Mouse (Mus musculus): ENCODE measurements around the gene Psmd11. TPM values are rescaled to one million over a fixed set of nuclear protein-coding genes. Genes with fewer than 3 reads are reported as not detected.

The Psmd11 gene
- polyA plus RNA-seq, 1 experiment from 2014 or later, result 383 TPM

DNA sequence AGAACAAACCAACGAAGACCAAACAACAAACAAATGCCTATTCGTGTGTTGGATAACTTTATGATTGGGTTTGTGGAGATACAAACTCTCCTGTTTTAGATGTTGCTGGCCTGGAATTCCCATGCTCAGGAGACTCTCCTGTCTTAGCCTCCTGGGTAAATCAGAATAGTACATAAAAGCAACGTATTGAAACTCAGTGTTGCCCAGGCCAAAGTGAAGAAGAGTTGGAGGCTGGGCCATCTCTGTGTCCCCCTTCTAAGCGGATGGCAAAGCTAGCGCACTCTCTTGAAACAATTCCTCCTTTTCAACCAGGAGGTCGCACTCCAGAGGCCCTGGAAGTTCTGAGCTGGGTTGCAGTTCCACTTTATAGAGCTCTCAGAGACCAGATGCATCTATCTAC, 74.9 kb downstream of the Psmd11 start:
- Histone ChIP-seq H3K4me3 (ENCODE audit: low read depth, low read length) (no peak overlapping the region), H3K4me2 (replicated peaks; ENCODE audit: low read depth, low read length) (no peak overlapping the region; the same call in 1 of the 2 replicates), H3K9me3 (ENCODE audit: control insufficient read depth, low read length) (no peaks in the 10 kb centered on the region), H3K36me3 (ENCODE audit: control insufficient read depth, insufficient read depth, low read length) (no peaks in the 10 kb centered on the region), H3K4me1 (replicated peaks; ENCODE audit: control insufficient read depth, insufficient read depth, low read length) (peaks cover 24% of the 10 kb centered on the region), H3K27me3 (ENCODE audit: control insufficient read depth, insufficient read depth, low read length) (no peaks in the 10 kb centered on the region), H3K9ac (ENCODE audit: low read depth, low read length) (peak overlapping the region; percentile 45; the same call in 1 of the 2 replicates), H3K27ac (ENCODE audit: low read depth, low read length) (peak overlapping the region; percentile 94)
- ATAC-seq (ENCODE audit: low FRiP score) (no peak), DNase-seq (ENCODE audit: low spot score) (no peak)
- 81% methylated on average over 6 of the region's 6 CpGs for WGBS

DNA sequence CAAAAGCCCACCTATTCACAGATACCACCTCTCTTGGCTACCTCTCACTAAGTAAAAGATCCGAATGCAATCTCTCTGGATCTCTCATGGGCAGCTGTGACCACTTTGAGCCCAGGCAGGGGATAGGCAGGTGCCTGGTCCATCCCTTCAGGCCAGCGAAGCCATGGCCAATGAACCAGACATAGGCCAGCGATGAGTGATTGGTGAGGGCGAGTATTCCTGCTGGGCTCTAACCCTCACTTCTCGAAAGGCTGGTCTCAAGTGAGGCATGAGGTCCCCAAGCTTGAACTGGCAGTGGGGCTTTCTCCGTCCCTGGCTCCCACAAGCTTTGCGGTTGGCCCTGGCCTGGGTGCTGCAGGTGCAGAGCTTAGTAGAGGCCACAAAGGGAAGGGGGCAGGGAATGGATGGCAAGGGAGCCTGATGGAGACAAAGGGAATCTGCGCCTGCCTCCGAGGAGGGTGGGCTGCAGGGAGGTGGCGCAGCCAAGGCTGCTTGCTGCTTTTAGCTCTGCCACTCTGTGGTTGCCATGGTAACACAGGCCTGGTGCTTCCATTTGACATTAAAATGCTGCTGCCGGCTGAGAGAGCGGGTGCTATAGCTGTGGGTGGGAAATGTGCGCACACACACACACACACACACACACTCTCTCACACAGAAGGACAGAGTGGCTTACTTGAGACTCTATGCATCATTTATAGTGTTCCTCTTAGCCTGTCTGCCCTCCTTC, 75.5 kb downstream of the Psmd11 start:
- Histone ChIP-seq H3K4me3 (ENCODE audit: low read depth, low read length) (no peak overlapping the region), H3K4me1 (replicated peaks; ENCODE audit: control insufficient read depth, insufficient read depth, low read length) (peaks cover 25% of the 10 kb centered on the region)

DNA sequence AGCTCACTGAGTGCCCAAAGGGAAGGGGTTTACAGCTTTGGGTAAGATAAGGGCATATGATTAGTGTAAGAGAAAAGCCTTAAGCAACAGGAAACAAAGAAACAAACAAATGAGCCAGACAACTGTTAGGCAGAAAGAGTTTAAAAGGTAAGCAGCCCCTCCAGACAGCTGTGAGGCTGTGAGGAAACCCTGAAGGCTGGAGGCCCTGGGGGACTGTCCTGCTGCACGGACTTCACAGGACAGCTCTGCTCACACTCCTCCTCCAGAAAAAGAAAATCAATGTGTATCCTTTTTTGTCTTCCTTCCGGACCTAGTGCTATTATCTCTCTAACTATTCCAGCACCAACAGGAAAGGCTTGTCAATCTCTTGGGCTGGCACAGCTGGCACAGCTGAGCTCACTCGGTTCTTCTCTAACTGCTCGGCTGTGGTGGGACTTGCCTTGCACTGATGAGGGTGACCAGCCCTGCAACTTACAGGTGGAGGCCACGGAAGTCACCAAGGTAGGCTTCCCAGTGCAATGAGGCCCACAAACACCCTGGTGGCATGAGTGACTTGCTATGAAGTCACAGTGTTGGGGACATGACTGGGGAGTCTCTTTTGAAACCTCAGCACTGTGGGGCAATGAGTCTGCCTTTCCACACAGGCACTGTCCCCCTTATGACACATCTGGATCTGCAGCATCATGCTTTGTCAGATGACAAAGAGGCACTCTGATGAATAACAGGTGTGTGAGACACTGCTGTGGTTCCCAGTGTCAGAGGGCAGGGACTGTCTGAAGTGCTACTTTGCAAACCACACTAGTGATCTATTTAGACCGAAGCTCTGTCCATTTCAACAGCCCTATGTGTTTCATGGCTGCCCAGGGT, 76.3 kb downstream of the Psmd11 start:
- DNase-seq (ENCODE audit: low spot score), result no peak

More for the DNA sequence above, 75.5 kb downstream of the Psmd11 start:
- peak overlapping the region; percentile 45 for H3K9ac ChIP-seq (ENCODE audit: low read depth, low read length)
- peak overlapping the region; percentile 94 for H3K27ac ChIP-seq (ENCODE audit: low read depth, low read length)
- WGBS, result 18% methylated on average over 13 of the region's 13 CpGs
- no peak overlapping the region; the same call in none of the 2 replicates for H3K4me2 ChIP-seq (replicated peaks; ENCODE audit: low read depth, low read length)
- no peaks in the 10 kb centered on the region for H3K9me3 ChIP-seq (ENCODE audit: control insufficient read depth, low read length)
- H3K36me3 ChIP-seq (ENCODE audit: control insufficient read depth, insufficient read depth, low read length), result no peaks in the 10 kb centered on the region
- DNase-seq (ENCODE audit: low spot score), result peak; percentile 88
- no peaks in the 10 kb centered on the region for H3K27me3 ChIP-seq (ENCODE audit: control insufficient read depth, insufficient read depth, low read length)
- peak; percentile 90 for ATAC-seq (ENCODE audit: low FRiP score)

DNA sequence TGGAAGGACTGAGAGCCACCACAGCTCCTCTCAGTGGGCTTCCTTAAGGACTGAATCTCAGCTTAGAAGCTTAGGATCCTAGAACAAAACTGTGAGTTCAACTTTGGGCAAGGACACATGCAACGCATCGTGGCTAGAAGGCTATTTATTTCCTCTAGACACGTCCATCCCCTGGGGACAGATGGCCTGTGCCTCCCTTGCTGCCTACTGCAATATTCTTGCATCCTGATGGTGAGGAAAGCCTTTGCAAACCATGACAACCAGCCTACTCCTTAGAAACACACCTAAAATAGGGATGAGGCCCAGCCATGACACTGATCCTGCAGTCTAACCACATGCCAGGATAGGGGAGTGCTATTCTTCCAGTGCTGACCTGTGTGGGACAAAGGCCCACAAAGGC, 77.2 kb downstream of the Psmd11 start:
- Histone ChIP-seq H3K27ac (ENCODE audit: low read depth, low read length) (0 out of 2 replicates have a peak overlapping the region, but pooled peaks have one; percentile 94), H3K9ac (ENCODE audit: low read depth, low read length) (no peak overlapping the region), H3K4me3 (ENCODE audit: low read depth, low read length) (no peak overlapping the region), H3K4me2 (replicated peaks; ENCODE audit: low read depth, low read length) (no peak overlapping the region), H3K27me3 (ENCODE audit: control insufficient read depth, insufficient read depth, low read length) (no peaks in the 10 kb centered on the region), H3K4me1 (replicated peaks; ENCODE audit: control insufficient read depth, insufficient read depth, low read length) (peaks cover 17% of the 10 kb centered on the region), H3K36me3 (ENCODE audit: control insufficient read depth, insufficient read depth, low read length) (no peaks in the 10 kb centered on the region), H3K9me3 (ENCODE audit: control insufficient read depth, low read length) (no peaks in the 10 kb centered on the region)
- no peak for DNase-seq (ENCODE audit: low spot score)
- 83% methylated on average over 3 of the region's 3 CpGs for WGBS
- ATAC-seq (ENCODE audit: low FRiP score), result no peak

More for the DNA sequence above, 76.3 kb downstream of the Psmd11 start:
- Histone ChIP-seq H3K4me3 (ENCODE audit: low read depth, low read length) (no peak overlapping the region), H3K4me1 (replicated peaks; ENCODE audit: control insufficient read depth, insufficient read depth, low read length) (peaks cover 19% of the 10 kb centered on the region), H3K9ac (ENCODE audit: low read depth, low read length) (peak overlapping the region; percentile 31), H3K9me3 (ENCODE audit: control insufficient read depth, low read length) (no peaks in the 10 kb centered on the region), H3K36me3 (ENCODE audit: control insufficient read depth, insufficient read depth, low read length) (no peaks in the 10 kb centered on the region), H3K27me3 (ENCODE audit: control insufficient read depth, insufficient read depth, low read length) (no peaks in the 10 kb centered on the region), H3K4me2 (replicated peaks; ENCODE audit: low read depth, low read length) (no peak overlapping the region), H3K27ac (ENCODE audit: low read depth, low read length) (peak overlapping the region; percentile 94)
- 39% methylated on average over 6 of the region's 6 CpGs for WGBS
- ATAC-seq (ENCODE audit: low FRiP score), result peak; percentile 51; the same call in 1 of the 2 replicates

DNA sequence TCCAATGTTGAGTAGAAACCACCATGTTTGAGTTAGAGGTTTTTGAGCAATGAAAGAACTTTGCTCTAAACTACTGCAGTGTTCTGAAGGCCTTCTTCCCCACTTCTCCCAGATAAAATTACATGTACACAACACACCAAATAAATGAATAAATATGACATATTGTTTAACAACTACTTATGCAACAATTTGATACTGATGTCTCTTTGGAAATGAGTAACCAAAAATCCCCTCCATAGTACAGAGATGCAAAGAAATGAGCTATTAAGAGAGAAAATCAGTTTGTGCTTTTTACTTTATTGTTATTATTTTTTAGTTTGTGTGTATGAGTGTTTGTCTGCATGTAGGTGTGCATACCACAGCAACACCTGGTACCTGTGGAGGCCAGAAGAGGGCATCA, 78.1 kb downstream of the Psmd11 start:
- no peaks in the 10 kb centered on the region for H3K36me3 ChIP-seq (ENCODE audit: control insufficient read depth, insufficient read depth, low read length)
- H3K9me3 ChIP-seq (ENCODE audit: control insufficient read depth, low read length), result no peaks in the 10 kb centered on the region
- DNase-seq (ENCODE audit: low spot score) (no peak), ATAC-seq (ENCODE audit: low FRiP score) (no peak)
- H3K9ac ChIP-seq (ENCODE audit: low read depth, low read length), result no peak overlapping the region
- H3K4me3 ChIP-seq (ENCODE audit: low read depth, low read length), result no peak overlapping the region
- H3K27me3 ChIP-seq (ENCODE audit: control insufficient read depth, insufficient read depth, low read length), result no peaks in the 10 kb centered on the region
- no peak overlapping the region for H3K27ac ChIP-seq (ENCODE audit: low read depth, low read length)
- H3K4me2 ChIP-seq (replicated peaks; ENCODE audit: low read depth, low read length), result no peak overlapping the region
- peaks cover 17% of the 10 kb centered on the region for H3K4me1 ChIP-seq (replicated peaks; ENCODE audit: control insufficient read depth, insufficient read depth, low read length)

DNA sequence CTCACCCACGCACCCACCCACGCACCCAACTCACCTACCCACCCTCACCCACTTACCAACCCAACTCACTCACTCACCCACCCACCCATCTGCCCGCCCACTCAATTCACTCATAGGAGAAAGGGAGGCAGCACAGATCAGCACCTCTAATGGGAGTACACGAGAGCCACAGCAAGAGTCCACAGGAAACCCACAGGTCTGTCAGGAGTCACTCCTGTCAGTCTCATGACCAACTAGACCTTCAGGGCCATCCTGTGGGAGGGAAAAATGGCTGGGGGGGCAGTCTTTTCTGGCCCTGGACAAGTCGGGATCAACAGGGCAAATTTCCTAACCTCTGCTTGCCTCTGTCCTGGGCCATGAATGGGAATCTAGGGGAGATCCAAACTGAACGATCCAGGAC, 79.4 kb downstream of the Psmd11 start:
- DNase-seq (ENCODE audit: low spot score) (no peak), ATAC-seq (ENCODE audit: low FRiP score) (no peak)
- Histone ChIP-seq H3K27ac (ENCODE audit: low read depth, low read length) (no peak overlapping the region), H3K9me3 (ENCODE audit: control insufficient read depth, low read length) (no peaks in the 10 kb centered on the region), H3K4me3 (ENCODE audit: low read depth, low read length) (no peak overlapping the region), H3K27me3 (ENCODE audit: control insufficient read depth, insufficient read depth, low read length) (no peaks in the 10 kb centered on the region), H3K4me1 (replicated peaks; ENCODE audit: control insufficient read depth, insufficient read depth, low read length) (peaks cover 17% of the 10 kb centered on the region), H3K4me2 (replicated peaks; ENCODE audit: low read depth, low read length) (no peak overlapping the region), H3K9ac (ENCODE audit: low read depth, low read length) (no peak overlapping the region), H3K36me3 (ENCODE audit: control insufficient read depth, insufficient read depth, low read length) (no peaks in the 10 kb centered on the region)
- 90% methylated on average over 6 of the region's 6 CpGs for WGBS

DNA sequence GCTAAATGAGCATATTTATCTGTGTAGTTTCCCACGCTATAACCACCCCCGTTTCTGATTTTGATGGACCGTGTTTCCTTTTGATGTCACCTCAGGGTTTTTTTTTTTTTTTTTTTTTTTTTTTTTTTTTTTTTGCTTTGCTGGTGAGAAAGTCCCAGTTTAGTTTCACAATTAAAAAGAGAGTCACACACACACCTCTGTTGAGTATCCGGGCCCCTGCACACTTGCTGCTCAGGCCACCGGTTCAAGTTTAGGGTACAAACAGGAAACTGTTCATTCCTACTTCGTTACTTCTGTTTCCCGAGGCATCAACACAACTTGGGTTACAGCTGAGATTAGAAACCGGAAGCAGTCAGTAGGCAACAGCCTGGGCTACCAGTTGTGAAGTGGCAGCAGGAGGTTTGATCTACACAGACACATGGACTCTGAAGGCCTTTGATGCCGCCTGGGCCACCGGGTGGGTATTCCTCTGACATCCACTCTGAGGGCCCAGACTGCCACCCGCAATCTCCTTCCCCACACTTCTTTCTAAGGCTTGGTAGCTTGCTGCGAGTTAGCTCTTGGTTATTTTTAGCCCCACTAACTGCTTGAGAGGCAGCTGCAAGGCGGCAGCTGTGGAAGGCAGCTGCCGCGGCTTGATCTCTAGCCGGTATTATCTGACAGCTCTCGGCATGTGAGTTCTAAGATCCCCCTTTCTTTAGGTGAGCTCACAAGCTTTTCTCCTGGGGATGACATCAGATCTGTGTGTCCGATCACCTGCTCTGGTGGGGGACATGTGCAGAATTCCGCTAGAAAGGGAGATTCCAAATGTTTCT, 80.2 kb downstream of the Psmd11 start:
- H3K9ac ChIP-seq (ENCODE audit: low read depth, low read length), result no peak overlapping the region
- no peak overlapping the region for H3K27ac ChIP-seq (ENCODE audit: low read depth, low read length)

DNA sequence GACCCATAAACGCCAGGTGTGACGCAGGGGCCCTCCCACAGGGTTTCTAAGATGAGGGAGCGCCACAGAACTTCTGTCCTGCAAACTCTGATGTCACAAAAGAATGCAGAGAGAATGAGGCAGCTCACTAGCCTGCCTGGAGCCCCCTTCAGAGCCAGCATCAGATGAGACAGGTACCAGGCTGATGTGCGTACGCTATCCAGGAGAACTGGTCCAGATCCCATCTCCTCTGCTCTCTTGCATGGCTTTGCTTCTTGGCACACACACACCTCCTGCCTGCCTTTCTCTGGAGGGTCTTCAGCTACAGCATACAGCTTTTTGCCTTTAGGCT, 80.7 kb downstream of the Psmd11 start:
- H3K9ac ChIP-seq (ENCODE audit: low read depth, low read length), result no peak overlapping the region
- no peak for ATAC-seq (ENCODE audit: low FRiP score)
- no peaks in the 10 kb centered on the region for H3K27me3 ChIP-seq (ENCODE audit: control insufficient read depth, insufficient read depth, low read length)
- H3K4me3 ChIP-seq (ENCODE audit: low read depth, low read length), result no peak overlapping the region
- 73% methylated on average over 5 of the region's 5 CpGs for WGBS
- H3K36me3 ChIP-seq (ENCODE audit: control insufficient read depth, insufficient read depth, low read length), result no peaks in the 10 kb centered on the region
- H3K27ac ChIP-seq (ENCODE audit: low read depth, low read length), result no peak overlapping the region
- no peaks in the 10 kb centered on the region for H3K9me3 ChIP-seq (ENCODE audit: control insufficient read depth, low read length)
- H3K4me2 ChIP-seq (replicated peaks; ENCODE audit: low read depth, low read length), result no peak overlapping the region
- peaks cover 11% of the 10 kb centered on the region for H3K4me1 ChIP-seq (replicated peaks; ENCODE audit: control insufficient read depth, insufficient read depth, low read length)
- DNase-seq (ENCODE audit: low spot score), result no peak

More for the DNA sequence above, 80.2 kb downstream of the Psmd11 start:
- no peaks in the 10 kb centered on the region for H3K36me3 ChIP-seq (ENCODE audit: control insufficient read depth, insufficient read depth, low read length)
- 49% methylated on average over 19 of the region's 19 CpGs for WGBS
- no peaks in the 10 kb centered on the region for H3K27me3 ChIP-seq (ENCODE audit: control insufficient read depth, insufficient read depth, low read length)
- H3K4me2 ChIP-seq (replicated peaks; ENCODE audit: low read depth, low read length), result no peak overlapping the region
- peaks cover 15% of the 10 kb centered on the region for H3K4me1 ChIP-seq (replicated peaks; ENCODE audit: control insufficient read depth, insufficient read depth, low read length)
- ATAC-seq (ENCODE audit: low FRiP score) (no peak), DNase-seq (ENCODE audit: low spot score) (no peak)
- H3K9me3 ChIP-seq (ENCODE audit: control insufficient read depth, low read length), result no peaks in the 10 kb centered on the region
- no peak overlapping the region for H3K4me3 ChIP-seq (ENCODE audit: low read depth, low read length)
